Mouse (Mus musculus) heart, adult 2 months (tissue): Measurements from ENCODE around the gene Nudt3.
A peak's percentile ranks its signal among the peaks of the same experiment; 100 is the strongest.

Experiments used
- CTCF ChIP-seq: fragments of 200-600 bp; IDR thresholded peaks from 2 replicates; pipeline ENCODE4 v1.8.1; 2022; ENCODE audit warnings: antibody characterized with exemption, mild to moderate bottlenecking, moderate library complexity
- EP300 ChIP-seq: fragments of 200-500 bp; IDR thresholded peaks from 2 replicates; pipeline ENCODE4 v1.6.1; 2011; ENCODE audit warnings: low read depth, low read length, control low read depth; ENCODE audit not compliant: insufficient read depth
- POLR2A ChIP-seq: fragments of 200-500 bp; IDR thresholded peaks from 2 replicates; pipeline ENCODE4 v1.6.1; 2011; ENCODE audit warnings: mild to moderate bottlenecking, low read depth, low read length, control low read depth; ENCODE audit not compliant: insufficient read depth

- TF ChIP-seq CTCF (peak; percentile 80), POLR2A (0 out of 2 replicates have a peak, but pooled peaks have one; percentile 11), EP300 (peak; percentile 94)
Observed at GRCm38 (mm10) chr17:27629249-27630020, 6.1 kb upstream of the Nudt3 start.
